Mouse (Mus musculus) C2C12 (cell line): ENCODE data around the gene Zfp825.

Experiments used
- CEBPB ChIP-seq: IDR thresholded peaks from one replicate; pipeline ENCODE4 v1.6.1; 2011; ENCODE audit warnings: low read depth, mild to moderate bottlenecking, control low read depth, moderate library complexity
- CTCF ChIP-seq: IDR thresholded peaks from one replicate; pipeline ENCODE4 v1.5.1; 2011; ENCODE audit not compliant: control insufficient read depth, insufficient read depth, insufficient read length
- MAX ChIP-seq: IDR thresholded peaks from one replicate; pipeline ENCODE4 v1.6.1; 2011; ENCODE audit warnings: mild to moderate bottlenecking, control low read depth

DNA sequence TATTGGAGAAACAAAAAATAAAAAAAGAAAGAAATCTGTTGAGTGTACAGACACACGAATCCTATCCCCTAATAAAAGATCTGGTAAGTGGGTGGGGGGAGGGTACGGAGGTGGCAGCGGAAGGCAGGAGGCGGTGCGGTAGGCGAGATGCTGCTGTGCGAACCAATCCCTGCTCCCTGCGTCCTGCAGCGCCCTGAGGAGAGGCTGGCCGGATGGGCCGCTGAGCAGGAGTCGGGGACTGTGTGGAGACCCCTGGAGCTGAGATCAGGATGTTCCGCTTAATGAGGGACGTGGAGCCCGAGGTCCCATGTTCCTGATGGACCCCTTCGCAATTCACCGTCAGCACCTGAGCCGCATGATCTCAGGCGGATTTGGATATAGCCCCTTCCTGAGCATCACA, 53.9 kb downstream of the Zfp825 start:
- no peak for TF ChIP-seq MAX
- TF ChIP-seq CTCF, result no peak
- TF ChIP-seq CEBPB, result no peak
